Mouse (Mus musculus) olfactory bulb, adult 2 months (tissue): ENCODE data around the gene Gpd1l. TPM values are rescaled to one million over a fixed set of nuclear protein-coding genes. Genes with fewer than 3 reads are reported as not detected.
"Not testable (repeated sequence)": the region's sequence is repeated elsewhere in the genome, so short reads cannot be mapped to it uniquely, and the experiment has no call there.

Experiments used
- H3K27ac ChIP-seq: fragments of 200-500 bp; 2 replicates; pipeline ENCODE4 v1.5.1; 2012; ENCODE audit warnings: low read depth, low read length; ENCODE audit not compliant: insufficient read depth
- H3K4me1 ChIP-seq: fragments of 200-500 bp; 2 replicates; pipeline ENCODE4 v1.6.1; 2012; ENCODE audit warnings: low read length; ENCODE audit not compliant: control insufficient read depth, insufficient read depth
- H3K4me3 ChIP-seq: fragments of 200-500 bp; 2 replicates; pipeline ENCODE4 v1.5.1; 2012; ENCODE audit warnings: mild to moderate bottlenecking, low read depth, low read length, moderate library complexity; ENCODE audit not compliant: insufficient read depth
- CTCF ChIP-seq: fragments of 200-500 bp; IDR thresholded peaks from 2 replicates; pipeline ENCODE4 v1.5.1; 2012; ENCODE audit warnings: low read depth, mild to moderate bottlenecking, low read length, moderate library complexity; ENCODE audit not compliant: insufficient read depth
- POLR2A ChIP-seq: fragments of 200-500 bp; IDR thresholded peaks from 2 replicates; pipeline ENCODE4 v1.6.1; 2012; ENCODE audit warnings: mild to moderate bottlenecking, low read depth, low read length, moderate library complexity; ENCODE audit not compliant: insufficient read depth
- WGBS: fragments of 180-500 bp; shearing (Covaris S2); methylation state at CpG from one replicate; pipeline ENCODE4 v1.1.7; 2018; 5-methylcytosine and 5-hydroxymethylcytosine counted together
- polyA plus RNA-seq: library from polyadenylated mRNA; stranded (reverse); fragments of >200 nt; gene quantifications from 2 replicates; pipeline ENCODE4 v1.2.4, GENCODE M21; 2012; ENCODE audit warnings: low replicate concordance; ENCODE audit not compliant: missing spikeins, insufficient read depth, insufficient read length

Gene Gpd1l
- not detected in 2 replicates for polyA plus RNA-seq

DNA sequence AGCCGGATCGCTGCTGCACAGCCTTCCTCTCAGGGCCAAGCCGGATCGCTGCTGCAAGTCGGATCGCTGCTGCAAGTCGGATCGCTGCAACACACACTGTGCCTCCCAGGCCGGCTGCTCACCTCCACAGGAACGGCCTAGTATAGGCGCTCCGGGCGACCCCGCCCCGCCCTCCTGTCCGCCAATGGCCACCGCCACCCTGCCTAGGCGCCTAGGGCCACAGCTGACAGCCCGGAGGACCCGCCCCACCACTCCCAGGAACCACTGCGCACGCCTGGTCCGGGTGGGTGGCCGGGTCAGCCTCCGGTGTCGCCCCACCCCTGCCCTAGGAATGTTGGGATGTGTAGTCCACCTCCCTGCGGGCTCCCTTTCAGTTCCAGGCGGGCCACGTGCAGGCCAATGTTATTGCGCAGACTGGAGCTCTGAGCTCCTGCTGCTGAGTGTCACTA, at the start of gene Gpd1l:
Gpd1l (minus strand) TSS at position 265 of the 449 bp plus-strand sequence.
- WGBS: under 1% methylated on average over 30 of the region's 30 CpGs
- Histone ChIP-seq H3K4me1 (peaks cover 14% of the 10 kb centered on the region), H3K4me3 (peak within 1 kb of the TSS; percentile 80), H3K27ac (no peak within 1 kb of the TSS)
- TF ChIP-seq CTCF (no peak), POLR2A (peak; percentile 54; the same call in 1 of the 2 replicates)

- H3K27ac ChIP-seq: no peak within 1 kb of the TSS
- no peak within 1 kb of the TSS for H3K4me3 ChIP-seq
- WGBS: 93% methylated on average over 16 of the region's 16 CpGs
- peaks cover 8% of the 10 kb centered on the region for H3K4me1 ChIP-seq
- TF ChIP-seq POLR2A: no peak
- no peak for TF ChIP-seq CTCF
Observed at GRCm38 (mm10) chr9:114982689-114983360, 49.0 kb upstream of the Gpd1l start, which contains the start of gene Rps27rt. Gene Rps27rt (minus strand): TSS chr9:114982739.

DNA sequence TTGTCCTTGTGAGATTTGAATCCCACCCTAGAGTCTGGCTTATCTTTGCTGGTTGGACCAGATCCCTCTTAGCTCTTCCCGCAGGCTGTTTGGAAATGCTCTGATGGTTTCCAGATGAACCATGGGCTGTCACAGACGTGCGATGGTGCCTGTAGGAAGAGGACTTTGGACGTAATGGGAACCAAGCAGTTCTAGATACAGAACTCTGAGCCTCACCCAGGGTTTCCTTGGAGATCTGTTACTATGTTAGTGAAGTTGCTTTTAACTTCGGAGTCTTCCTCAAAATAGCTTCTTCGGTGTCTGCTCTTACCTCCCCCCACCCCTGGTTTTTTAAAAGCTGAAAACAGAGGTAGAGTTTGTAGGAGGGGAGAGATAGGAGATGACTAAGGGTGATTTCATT, 46.2 kb upstream of the Gpd1l start:
- no peak overlapping the region for H3K4me3 ChIP-seq
- 50% methylated on average over 6 of the region's 6 CpGs for WGBS
- TF ChIP-seq CTCF (no peak), POLR2A (no peak)
- peaks cover 12% of the 10 kb centered on the region for H3K4me1 ChIP-seq
- H3K27ac ChIP-seq: no peak overlapping the region

- under 1% methylated on average over 68 of the region's 86 CpGs for WGBS
- no peak for TF ChIP-seq POLR2A
- TF ChIP-seq CTCF: no peak
Observed at GRCm38 (mm10) chr9:114978281-114979111, 44.7 kb upstream of the Gpd1l start, which contains the start of gene Osbpl10. Gene Osbpl10 (plus strand): TSS chr9:114978569.

GRCm38 (mm10) chr9:114977461-114978280, 43.9 kb upstream of the Gpd1l start:
- TF ChIP-seq CTCF (no peak), POLR2A (no peak)
- Histone ChIP-seq H3K4me3 (peak overlapping the region; percentile 74), H3K4me1 (peaks cover 12% of the 10 kb centered on the region), H3K27ac (no peak overlapping the region)
- WGBS: 13% methylated on average over 31 of the region's 31 CpGs

More at GRCm38 (mm10) chr9:114978281-114979111, 44.7 kb upstream of the Gpd1l start, which contains the start of gene Osbpl10:
- Histone ChIP-seq H3K4me1 (peaks cover 12% of the 10 kb centered on the region), H3K4me3 (peak within 1 kb of the TSS; percentile 74), H3K27ac (no peak within 1 kb of the TSS)

GRCm38 (mm10) chr9:114966286-114966685, 32.5 kb upstream of the Gpd1l start:
- H3K27ac ChIP-seq, H3K4me3 ChIP-seq, H3K4me1 ChIP-seq: not testable (repeated sequence)
- 82% methylated on average over 7 of the region's 7 CpGs for WGBS

GRCm38 (mm10) chr9:114964093-114964492, 30.3 kb upstream of the Gpd1l start:
- H3K27ac ChIP-seq: no peak overlapping the region
- 41% methylated on average over 3 of the region's 3 CpGs for WGBS
- H3K4me3 ChIP-seq: no peak overlapping the region
- TF ChIP-seq CTCF (no peak), POLR2A (no peak)
- H3K4me1 ChIP-seq: 0 out of 2 replicates have a peak, but pooled peaks cover 4% of the 10 kb centered on the region

DNA sequence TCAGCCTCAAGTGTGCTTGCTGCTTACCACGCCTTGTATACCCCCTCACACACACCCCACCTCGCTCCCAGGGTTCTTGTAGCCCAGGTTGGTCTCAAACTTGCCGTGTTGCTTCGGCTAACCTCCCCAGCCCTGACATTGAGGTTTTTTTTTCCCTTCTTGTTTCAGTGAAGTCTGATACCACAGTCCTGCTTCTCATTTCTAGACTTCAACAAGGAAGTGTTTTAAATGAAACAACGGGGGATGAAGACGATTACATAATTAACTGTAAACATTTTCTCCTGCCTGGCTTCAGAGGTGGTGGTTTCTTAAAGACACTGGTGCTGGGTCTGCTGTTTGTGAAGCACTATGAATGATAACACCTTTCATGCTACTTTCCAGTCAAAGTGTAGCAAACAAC, 27.1 kb upstream of the Gpd1l start:
- 89% methylated on average over 6 of the region's 6 CpGs for WGBS
- TF ChIP-seq POLR2A (no peak), CTCF (no peak)
- Histone ChIP-seq H3K27ac (no peak overlapping the region), H3K4me3 (no peak overlapping the region), H3K4me1 (0 out of 2 replicates have a peak, but pooled peaks cover 4% of the 10 kb centered on the region)
